Mouse (Mus musculus) myocyte (in vitro differentiated cells): ENCODE measurements at regions not wholly inside any gene's neighbourhood (a gene's known extent, or its start where the extent isn't known, plus 50 kb on each side); places are given as distances from the start of the nearest gene placed in this dataset.

Experiments
- E2F4 ChIP-seq: IDR thresholded peaks from one replicate; pipeline ENCODE4 v1.6.1; 2011; ENCODE audit warnings: mild to moderate bottlenecking, control low read depth, moderate library complexity; ENCODE audit not compliant: insufficient read depth
- MAX ChIP-seq: IDR thresholded peaks from one replicate; pipeline ENCODE4 v1.6.1; 2011; ENCODE audit warnings: low read depth, mild to moderate bottlenecking, control low read depth
- MYOD1 ChIP-seq, 3 experiments: IDR thresholded peaks; one replicate each; pipeline ENCODE4 v1.6.1; 2011; ENCODE audit warnings: control low read depth in 2 of 3, low read depth in 2 of 3, mild to moderate bottlenecking in 2 of 3, moderate library complexity in 1 of 3; ENCODE audit not compliant: insufficient read length in 2 of 3, control insufficient read depth in 1 of 3
- MYOG ChIP-seq, 3 experiments: IDR thresholded peaks; one replicate each; pipeline ENCODE4 v1.6.1; 2011; ENCODE audit warnings: control low read depth in 2 of 3, low read depth in 2 of 3, mild to moderate bottlenecking in 2 of 3; ENCODE audit not compliant: insufficient read length in 2 of 3, control insufficient read depth in 1 of 3, insufficient read depth in 1 of 3
- POLR2A ChIP-seq: IDR thresholded peaks from one replicate; pipeline ENCODE4 v1.6.1; 2011; ENCODE audit warnings: low read depth, mild to moderate bottlenecking, control low read depth, moderate library complexity; ENCODE audit not compliant: insufficient read length
- POLR2AphosphoS2 ChIP-seq: IDR thresholded peaks from one replicate; pipeline ENCODE4 v1.6.1; 2011; ENCODE audit warnings: low read depth, control low read depth; ENCODE audit not compliant: insufficient read length
- SRF ChIP-seq: IDR thresholded peaks from one replicate; pipeline ENCODE4 v1.6.1; 2011; ENCODE audit warnings: low read depth; ENCODE audit not compliant: control insufficient read depth, insufficient read length
- TCF12 ChIP-seq: IDR thresholded peaks from one replicate; pipeline ENCODE4 v1.6.1; 2011; ENCODE audit warnings: mild to moderate bottlenecking, control low read depth; ENCODE audit not compliant: poor library complexity, insufficient read depth, severe bottlenecking
- TCF3 ChIP-seq: IDR thresholded peaks from one replicate; pipeline ENCODE4 v1.6.1; 2011; ENCODE audit warnings: low read depth, control low read depth; ENCODE audit not compliant: insufficient read length
- USF1 ChIP-seq: IDR thresholded peaks from one replicate; pipeline ENCODE4 v1.6.1; 2011; ENCODE audit warnings: low read depth, mild to moderate bottlenecking, control low read depth, moderate library complexity

GRCm38 (mm10) chr15:97515773-97516172 is 189.9 kb downstream of the Rpap3 start:
- TF ChIP-seq TCF12 = no peak
- TF ChIP-seq POLR2AphosphoS2 = no peak
- no peak for TF ChIP-seq TCF3
- TF ChIP-seq POLR2A = no peak
- no peak for TF ChIP-seq E2F4
- no peak for TF ChIP-seq USF1
- TF ChIP-seq SRF = no peak
- TF ChIP-seq MYOD1 (IDR thresholded peaks at IDR 0.05; ENCODE audit: control insufficient read depth in 1 of 3, insufficient read length in 2 of 3, low read depth in 2 of 3) = no peak
- TF ChIP-seq MAX = no peak
- no peak for TF ChIP-seq MYOG (IDR thresholded peaks at IDR 0.05; ENCODE audit: control insufficient read depth in 1 of 3, insufficient read depth in 1 of 3, insufficient read length in 2 of 3, low read depth in 2 of 3)
